Mouse (Mus musculus): ENCODE results near the gene Serpina3i. TPM values are rescaled to one million over a fixed set of nuclear protein-coding genes. Genes with fewer than 3 reads are reported as not detected.
A peak's percentile ranks its signal among the peaks of the same experiment; 100 is the strongest.
"Not testable (repeated sequence)": the region's sequence is repeated elsewhere in the genome, so short reads cannot be mapped to it uniquely, and the experiment has no call there.

The Serpina3i gene
- 0.08 TPM in 1 of 2 replicates, not detected in the other for polyA plus RNA-seq (2015; fragmentation: Nextera tagmentation; extraction: Ambion mirVana)

GRCm38 (mm10) chr12:104262863-104263262 is at the start of gene Serpina3i:
Gene Serpina3i, plus strand, starts transcription at chr12:104263122.
- Histone ChIP-seq H3K9me3 (no peaks in the 10 kb centered on the region), H3K4me1 (no peaks in the 10 kb centered on the region), H3K27me3 (replicated peaks) (no peaks in the 10 kb centered on the region), H3K9ac (no peak within 1 kb of the TSS), H3K4me3 (no peak within 1 kb of the TSS), H3K4me2 (no peak within 1 kb of the TSS), H3K27ac (no peak within 1 kb of the TSS), H3K36me3 (replicated peaks) (no peaks in the 10 kb centered on the region)
- ATAC-seq (replicated peaks), result no peak

GRCm38 (mm10) chr12:104213689-104214444 is 49.1 kb upstream of the Serpina3i start:
- ATAC-seq (replicated peaks), result peak; percentile 54

GRCm38 (mm10) chr12:104214445-104214753 is 48.5 kb upstream of the Serpina3i start, which contains the start of gene Serpina3f:
Gene Serpina3f, plus strand, starts transcription at chr12:104214544.
- Histone ChIP-seq H3K36me3 (replicated peaks) (no peaks in the 10 kb centered on the region), H3K4me1 (no peaks in the 10 kb centered on the region), H3K9ac (no peak within 1 kb of the TSS), H3K27me3 (replicated peaks) (no peaks in the 10 kb centered on the region), H3K4me3 (no peak within 1 kb of the TSS), H3K4me2 (no peak within 1 kb of the TSS), H3K9me3 (no peaks in the 10 kb centered on the region), H3K27ac (0 out of 2 replicates have a peak within 1 kb of the TSS, but pooled peaks have one; percentile 11)
- ATAC-seq (replicated peaks), result no peak
- WGBS, result 51% methylated on average over 1 of the region's 1 CpGs

More at GRCm38 (mm10) chr12:104213689-104214444, 49.1 kb upstream of the Serpina3i start:
- no peaks in the 10 kb centered on the region for H3K9me3 ChIP-seq
- no peaks in the 10 kb centered on the region for H3K36me3 ChIP-seq (replicated peaks)
- 34% methylated on average over 2 of the region's 2 CpGs for WGBS
- H3K9ac ChIP-seq, result no peak overlapping the region
- no peaks in the 10 kb centered on the region for H3K27me3 ChIP-seq (replicated peaks)
- H3K27ac ChIP-seq, result 0 out of 2 replicates have a peak overlapping the region, but pooled peaks have one; percentile 11
- no peak overlapping the region for H3K4me2 ChIP-seq
- H3K4me3 ChIP-seq, result no peak overlapping the region
- H3K4me1 ChIP-seq, result no peaks in the 10 kb centered on the region

GRCm38 (mm10) chr12:104215249-104215648 is 47.7 kb upstream of the Serpina3i start:
- H3K36me3 ChIP-seq (replicated peaks), result no peaks in the 10 kb centered on the region
- H3K27ac ChIP-seq, result no peak overlapping the region
- WGBS, result 94% methylated on average over 1 of the region's 1 CpGs
- H3K4me3 ChIP-seq, result no peak overlapping the region
- no peaks in the 10 kb centered on the region for H3K9me3 ChIP-seq
- no peaks in the 10 kb centered on the region for H3K4me1 ChIP-seq
- no peak overlapping the region for H3K9ac ChIP-seq
- H3K4me2 ChIP-seq, result no peak overlapping the region
- no peaks in the 10 kb centered on the region for H3K27me3 ChIP-seq (replicated peaks)
- ATAC-seq (replicated peaks), result no peak

- Histone ChIP-seq H3K9me3 (no peaks in the 10 kb centered on the region), H3K27me3 (replicated peaks) (no peaks in the 10 kb centered on the region), H3K9ac (no peak overlapping the region), H3K27ac (no peak overlapping the region), H3K4me2 (no peak overlapping the region), H3K4me3 (no peak overlapping the region), H3K4me1 (no peaks in the 10 kb centered on the region), H3K36me3 (replicated peaks) (no peaks in the 10 kb centered on the region)
- WGBS, result 79% methylated on average over 1 of the region's 1 CpGs
- no peak for ATAC-seq (replicated peaks)
These were observed 41.3 kb upstream of the Serpina3i start for GRCm38 (mm10) chr12:104221616-104222015.

- Histone ChIP-seq H3K9ac (no peak overlapping the region), H3K36me3 (replicated peaks) (no peaks in the 10 kb centered on the region), H3K4me1 (no peaks in the 10 kb centered on the region), H3K27ac (no peak overlapping the region), H3K4me3 (no peak overlapping the region), H3K9me3 (no peaks in the 10 kb centered on the region), H3K27me3 (replicated peaks) (no peaks in the 10 kb centered on the region), H3K4me2 (no peak overlapping the region)
- ATAC-seq (replicated peaks), result no peak
- 73% methylated on average over 1 of the region's 1 CpGs for WGBS
These were observed 39.2 kb upstream of the Serpina3i start for GRCm38 (mm10) chr12:104223690-104224089.

GRCm38 (mm10) chr12:104224598-104225300 is 38.2 kb upstream of the Serpina3i start:
- Histone ChIP-seq H3K36me3 (replicated peaks) (no peaks in the 10 kb centered on the region), H3K4me2 (no peak overlapping the region), H3K27ac (no peak overlapping the region), H3K4me1 (no peaks in the 10 kb centered on the region), H3K4me3 (no peak overlapping the region), H3K9ac (no peak overlapping the region), H3K27me3 (replicated peaks) (no peaks in the 10 kb centered on the region), H3K9me3 (no peaks in the 10 kb centered on the region)
- WGBS, result 76% methylated on average over 7 of the region's 7 CpGs
- ATAC-seq (replicated peaks), result no peak

GRCm38 (mm10) chr12:104230762-104231161 is 32.2 kb upstream of the Serpina3i start:
- Histone ChIP-seq H3K4me3 (no peak overlapping the region), H3K27ac (no peak overlapping the region), H3K27me3 (replicated peaks) (no peaks in the 10 kb centered on the region), H3K4me2 (no peak overlapping the region), H3K4me1 (no peaks in the 10 kb centered on the region), H3K36me3 (replicated peaks) (no peaks in the 10 kb centered on the region), H3K9ac (no peak overlapping the region), H3K9me3 (no peaks in the 10 kb centered on the region)
- ATAC-seq (replicated peaks), result no peak
- 84% methylated on average over 2 of the region's 2 CpGs for WGBS

- H3K4me1 ChIP-seq, result no peaks in the 10 kb centered on the region
- no peak within 1 kb of the TSS for H3K9ac ChIP-seq
- 72% methylated on average over 5 of the region's 5 CpGs for WGBS
- H3K4me2 ChIP-seq, result no peak within 1 kb of the TSS
- no peaks in the 10 kb centered on the region for H3K36me3 ChIP-seq (replicated peaks)
- H3K4me3 ChIP-seq, result no peak within 1 kb of the TSS
- H3K27ac ChIP-seq, result no peak within 1 kb of the TSS
- H3K9me3 ChIP-seq, result no peaks in the 10 kb centered on the region
- no peaks in the 10 kb centered on the region for H3K27me3 ChIP-seq (replicated peaks)
- ATAC-seq (replicated peaks), result no peak
These were observed 27.0 kb upstream of the Serpina3i start, which contains the start of gene Serpina3g for GRCm38 (mm10) chr12:104235915-104236314. Gene Serpina3g, plus strand, starts transcription at chr12:104236245.

GRCm38 (mm10) chr12:104238048-104238447 is 24.9 kb upstream of the Serpina3i start:
- not testable (repeated sequence) for H3K4me2 ChIP-seq; H3K27me3 ChIP-seq (replicated peaks); H3K4me3 ChIP-seq; H3K36me3 ChIP-seq (replicated peaks); H3K27ac ChIP-seq; H3K9ac ChIP-seq; H3K4me1 ChIP-seq; H3K9me3 ChIP-seq; ATAC-seq (replicated peaks)
- 97% methylated on average over 1 of the region's 1 CpGs for WGBS

- Histone ChIP-seq H3K9ac (no peak overlapping the region), H3K4me1 (peaks cover 12% of the 10 kb centered on the region), H3K27me3 (replicated peaks) (no peaks in the 10 kb centered on the region), H3K27ac (no peak overlapping the region), H3K4me2 (no peak overlapping the region), H3K4me3 (no peak overlapping the region), H3K9me3 (no peaks in the 10 kb centered on the region), H3K36me3 (replicated peaks) (no peaks in the 10 kb centered on the region)
- no peak for ATAC-seq (replicated peaks)
These were observed 19.6 kb upstream of the Serpina3i start for GRCm38 (mm10) chr12:104243307-104243706.

GRCm38 (mm10) chr12:104245092-104245491 is 17.8 kb upstream of the Serpina3i start:
- Histone ChIP-seq H3K27ac (no peak overlapping the region), H3K4me3 (no peak overlapping the region), H3K36me3 (replicated peaks) (no peaks in the 10 kb centered on the region), H3K27me3 (replicated peaks) (no peaks in the 10 kb centered on the region), H3K4me2 (no peak overlapping the region), H3K9ac (no peak overlapping the region), H3K4me1 (peaks cover 12% of the 10 kb centered on the region), H3K9me3 (no peaks in the 10 kb centered on the region)
- 66% methylated on average over 1 of the region's 1 CpGs for WGBS
- 0 out of 2 replicates have a peak, but pooled peaks have one; percentile 48 for ATAC-seq (replicated peaks)
